Mouse (Mus musculus): ENCODE results near the gene Rcor3. TPM values are rescaled to one million over a fixed set of nuclear protein-coding genes. Genes with fewer than 3 reads are reported as not detected.

The Rcor3 gene
- total and polyA plus RNA-seq, 3 experiments, result 1.5 to 3.9 (median 3.1) TPM

DNA sequence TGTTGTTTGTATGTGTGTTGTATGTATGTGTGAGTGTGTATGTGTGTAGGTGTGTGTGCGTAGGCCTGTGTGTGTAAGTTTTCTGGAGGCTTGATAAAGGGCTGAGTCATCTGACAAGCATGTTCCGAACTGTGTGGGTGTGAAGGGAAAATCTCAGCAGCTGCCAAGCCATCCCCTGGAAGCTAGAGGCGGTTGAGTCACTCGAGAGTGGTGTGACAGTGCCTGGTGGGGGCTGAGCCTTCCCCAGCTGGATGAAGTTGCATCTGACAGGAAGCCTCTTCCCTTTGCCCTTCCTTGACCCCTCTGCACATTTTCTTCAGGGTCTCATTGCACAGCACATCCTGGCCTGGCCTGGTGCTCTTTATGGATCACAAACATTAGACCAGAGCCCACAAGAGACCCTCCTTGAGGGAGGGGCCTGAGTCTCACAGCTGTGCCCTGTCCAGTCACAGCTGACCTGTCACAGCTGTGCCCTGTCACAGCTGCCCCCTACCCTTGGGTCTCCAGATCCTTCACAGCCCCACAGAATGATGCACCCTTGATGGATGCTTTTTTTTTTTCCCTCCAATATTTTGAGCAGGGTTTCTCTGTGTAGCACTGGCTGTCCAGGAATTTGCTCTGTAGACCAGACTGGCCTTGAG, 76.1 kb downstream of the Rcor3 start:
- H3K9ac ChIP-seq (ENCODE audit: insufficient read depth, low read depth), result no peak overlapping the region
- no peak overlapping the region for H3K4me2 ChIP-seq (ENCODE audit: insufficient read depth, low read depth, poor library complexity, severe bottlenecking)
- in situ Hi-C loops (cut with MboI; ENCODE audit: low pct_ligation_motif_present, low pct_unique_long_range_greater_than_20kb, low sequenced_read_pairs), result no loop called here
- peak; percentile 42 for DNase-seq (ENCODE audit: extremely low read depth)
- H3K27ac ChIP-seq (ENCODE audit: insufficient read depth, low read depth), result 0 out of 2 replicates have a peak overlapping the region, but pooled peaks have one; percentile 19
- no peaks in the 10 kb centered on the region for H3K79me2 ChIP-seq (replicated peaks; ENCODE audit: control insufficient read depth, extremely low read depth, insufficient read depth, poor library complexity, severe bottlenecking)
- H3K4me3 ChIP-seq (replicated peaks in 1 of 3; ENCODE audit: low read depth in 2 of 3, low read length in 2 of 3, poor library complexity in 1 of 3), result no peak overlapping the region
- dilution Hi-C loops (cut with MboI; ENCODE audit: extremely low pct_ligation_motif_present, extremely low pct_unique_long_range_greater_than_20kb, low sequenced_read_pairs), result no loop called here
- TF ChIP-seq HCFC1 (IDR thresholded peaks at IDR 0.05; ENCODE audit: low read depth, low read length) (no peak), ETS1 (conservative IDR thresholded peaks at IDR 0.05; ENCODE audit: low read depth, low read length) (peak; percentile 74), BHLHE40 (IDR thresholded peaks at IDR 0.05; ENCODE audit: low read depth, low read length) (peak; percentile 71), EP300 (IDR thresholded peaks at IDR 0.05; ENCODE audit: low read length) (peak; percentile 39; the same call in 1 of the 2 replicates), TCF12 (IDR thresholded peaks at IDR 0.05; ENCODE audit: low read depth, low read length) (peak; percentile 41; the same call in 1 of the 2 replicates)
- H3K9me3 ChIP-seq (replicated peaks; ENCODE audit: low read length), result peaks cover 23% of the 10 kb centered on the region
- peaks cover 14 to 15% of the 10 kb centered on the region in 2 experiments for H3K4me1 ChIP-seq (ENCODE audit: control insufficient read depth in 1 of 2, insufficient read depth in 2 of 2)
- peaks cover 56 to 96% of the 10 kb centered on the region in 2 experiments for H3K36me3 ChIP-seq (replicated peaks in 1 of 2; ENCODE audit: control insufficient read depth in 1 of 2, insufficient read depth in 1 of 2, low read length in 1 of 2)
- H3K27me3 ChIP-seq (replicated peaks), result no peaks in the 10 kb centered on the region

DNA sequence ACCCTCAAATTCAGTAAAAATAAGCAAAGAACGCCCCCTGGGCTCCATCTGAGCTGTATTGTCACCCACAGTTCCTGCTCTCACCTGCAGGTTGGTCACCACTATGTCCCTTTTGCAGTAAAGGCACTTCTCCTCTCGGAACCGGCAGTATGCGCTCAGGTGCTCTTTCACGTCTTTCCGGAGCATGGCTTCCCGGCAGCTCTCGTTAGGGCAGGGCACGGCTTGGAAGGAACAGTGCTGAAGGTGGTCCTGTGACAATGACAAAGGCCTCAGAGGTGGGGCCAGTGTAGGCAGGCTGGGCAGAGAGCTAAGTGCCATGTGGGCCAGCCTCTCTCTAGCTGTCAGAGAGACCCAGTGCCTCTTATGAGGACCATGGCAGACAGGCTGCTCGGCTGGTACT, 79.0 kb downstream of the Rcor3 start:
- Histone ChIP-seq H3K27ac (ENCODE audit: insufficient read depth, low read depth) (no peak overlapping the region), H3K4me3 (replicated peaks in 1 of 3; ENCODE audit: low read depth in 2 of 3, low read length in 2 of 3, poor library complexity in 1 of 3) (no peak overlapping the region), H3K9ac (ENCODE audit: insufficient read depth, low read depth) (no peak overlapping the region), H3K9me3 (replicated peaks; ENCODE audit: low read length) (peaks cover 7% of the 10 kb centered on the region), H3K36me3 (replicated peaks in 1 of 2; ENCODE audit: control insufficient read depth in 1 of 2, insufficient read depth in 1 of 2, low read length in 1 of 2) (peaks cover 43 to 79% of the 10 kb centered on the region in 2 experiments), H3K27me3 (replicated peaks) (no peaks in the 10 kb centered on the region), H3K79me2 (replicated peaks; ENCODE audit: control insufficient read depth, extremely low read depth, insufficient read depth, poor library complexity, severe bottlenecking) (no peaks in the 10 kb centered on the region), H3K4me1 (ENCODE audit: control insufficient read depth in 1 of 2, insufficient read depth in 2 of 2) (peaks cover 14 to 15% of the 10 kb centered on the region in 2 experiments), H3K4me2 (ENCODE audit: insufficient read depth, low read depth, poor library complexity, severe bottlenecking) (no peak overlapping the region)
- dilution Hi-C loops (cut with MboI; ENCODE audit: extremely low pct_ligation_motif_present, extremely low pct_unique_long_range_greater_than_20kb, low sequenced_read_pairs), result no loop called here
- in situ Hi-C loops (cut with MboI; ENCODE audit: low pct_ligation_motif_present, low pct_unique_long_range_greater_than_20kb, low sequenced_read_pairs), result no loop called here
- TF ChIP-seq EP300 (IDR thresholded peaks at IDR 0.05; ENCODE audit: low read length) (no peak), MAZ (IDR thresholded peaks at IDR 0.05; ENCODE audit: low read depth, low read length) (no peak), USF2 (conservative IDR thresholded peaks at IDR 0.05; ENCODE audit: low read depth, low read length) (no peak), GABPA (IDR thresholded peaks at IDR 0.05; ENCODE audit: insufficient replicate concordance, low read depth, low read length) (no peak), POLR2A (IDR thresholded peaks at IDR 0.05; ENCODE audit: low read depth, low read length) (no peak), ZNF384 (IDR thresholded peaks at IDR 0.05; ENCODE audit: low read depth, low read length) (no peak)
- no peak for DNase-seq (ENCODE audit: extremely low read depth)

DNA sequence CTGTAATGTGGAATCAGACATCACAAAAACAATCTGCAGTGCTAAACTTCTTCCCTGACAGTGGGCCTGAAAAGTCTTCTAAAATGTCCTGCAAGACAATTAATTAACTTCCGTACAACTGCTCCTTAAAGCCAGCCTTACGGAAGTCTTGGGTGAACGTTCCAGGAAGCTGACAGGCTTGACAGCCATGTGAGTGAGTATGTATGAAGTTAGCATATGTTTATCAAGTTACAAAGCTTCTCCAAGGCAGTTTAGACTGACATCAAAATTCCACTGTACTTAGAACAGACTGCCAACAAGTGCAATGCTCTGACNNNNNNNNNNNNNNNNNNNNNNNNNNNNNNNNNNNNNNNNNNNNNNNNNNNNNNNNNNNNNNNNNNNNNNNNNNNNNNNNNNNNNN, 84.1 kb downstream of the Rcor3 start:
- H3K4me2 ChIP-seq (ENCODE audit: insufficient read depth, low read depth, poor library complexity, severe bottlenecking), result no peak overlapping the region
- DNase-seq (ENCODE audit: extremely low read depth), result no peak
- H3K4me3 ChIP-seq (replicated peaks in 1 of 3; ENCODE audit: low read depth in 2 of 3, low read length in 2 of 3, poor library complexity in 1 of 3), result no peak overlapping the region
- no peak for TF ChIP-seq RAD21 (IDR thresholded peaks at IDR 0.05; ENCODE audit: low read depth, low read length)
- no peak for TF ChIP-seq MYC (IDR thresholded peaks at IDR 0.05; ENCODE audit: low read depth, low read length)
- no peak for TF ChIP-seq E2F4 (IDR thresholded peaks at IDR 0.05; ENCODE audit: insufficient replicate concordance, low read depth, low read length)
- TF ChIP-seq USF2 (conservative IDR thresholded peaks at IDR 0.05; ENCODE audit: low read depth, low read length), result no peak
- TF ChIP-seq TBP (conservative IDR thresholded peaks at IDR 0.05; ENCODE audit: low read depth, low read length), result no peak
- TF ChIP-seq NRF1 (IDR thresholded peaks at IDR 0.05; ENCODE audit: low read depth, low read length), result no peak
- TF ChIP-seq ZMIZ1 (IDR thresholded peaks at IDR 0.05; ENCODE audit: low read depth, low read length), result no peak
- TF ChIP-seq PAX5 (IDR thresholded peaks at IDR 0.05; ENCODE audit: low read length), result no peak
- TF ChIP-seq ZC3H11A (IDR thresholded peaks at IDR 0.05; ENCODE audit: low read depth, low read length), result no peak
- TF ChIP-seq ZNF384 (IDR thresholded peaks at IDR 0.05; ENCODE audit: low read depth, low read length), result no peak
- no peak for TF ChIP-seq RCOR1 (conservative IDR thresholded peaks at IDR 0.05; ENCODE audit: low read depth, low read length)
- no peak for TF ChIP-seq CTCF (conservative IDR thresholded peaks at IDR 0.05 in 1 of 2, IDR thresholded peaks at IDR 0.05 in 1 of 2; ENCODE audit: low read depth in 2 of 2, low read length in 2 of 2)
- in situ Hi-C loops (cut with MboI; ENCODE audit: low pct_ligation_motif_present, low pct_unique_long_range_greater_than_20kb, low sequenced_read_pairs) (no loop called here), dilution Hi-C loops (cut with MboI; ENCODE audit: extremely low pct_ligation_motif_present, extremely low pct_unique_long_range_greater_than_20kb, low sequenced_read_pairs) (no loop called here)
- H3K79me2 ChIP-seq (replicated peaks; ENCODE audit: control insufficient read depth, extremely low read depth, insufficient read depth, poor library complexity, severe bottlenecking), result no peaks in the 10 kb centered on the region
- no peak overlapping the region for H3K27ac ChIP-seq (ENCODE audit: insufficient read depth, low read depth)
- no peaks in the 10 kb centered on the region for H3K4me1 ChIP-seq (ENCODE audit: control insufficient read depth in 1 of 2, insufficient read depth in 2 of 2)
- no peaks in the 10 kb centered on the region for H3K27me3 ChIP-seq (replicated peaks)
- peaks cover 37 to 54% of the 10 kb centered on the region in 2 experiments for H3K36me3 ChIP-seq (replicated peaks in 1 of 2; ENCODE audit: control insufficient read depth in 1 of 2, insufficient read depth in 1 of 2, low read length in 1 of 2)
- no peak overlapping the region for H3K9ac ChIP-seq (ENCODE audit: insufficient read depth, low read depth)
- H3K9me3 ChIP-seq (replicated peaks; ENCODE audit: low read length), result no peaks in the 10 kb centered on the region

Measured in CH12.LX (cell line).